Mouse (Mus musculus) frontal cortex, postnatal 36 days (tissue): ENCODE results near the gene Cep162.

Experiments used
- DNase-seq, 2 experiments: peaks; one replicate each; pipeline ENCODE4 v3.0.0; 2022; ENCODE audit warnings: low spot score in 2 of 2

The Cep162 gene

DNA sequence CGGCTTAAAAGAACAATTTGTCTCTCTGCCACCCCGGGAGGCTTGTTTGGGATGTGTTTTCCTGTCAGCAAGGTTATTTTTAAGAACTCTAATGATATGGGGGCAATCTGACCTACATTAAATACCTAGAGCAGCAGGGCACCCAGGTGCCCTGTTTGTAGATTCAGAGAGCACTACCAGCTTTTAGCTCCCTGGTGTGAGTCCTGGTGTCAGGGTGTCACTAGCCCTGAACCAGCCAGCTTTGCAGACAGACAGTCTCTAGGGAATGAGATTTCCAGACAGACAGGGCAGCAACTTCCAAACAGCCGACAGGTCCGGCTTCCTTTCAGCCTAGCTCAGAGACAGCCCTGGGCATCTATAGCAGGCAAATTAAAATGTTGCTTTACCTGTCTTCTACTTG lies 92.8 kb downstream of the Cep162 start:
- DNase-seq = no peak

DNA sequence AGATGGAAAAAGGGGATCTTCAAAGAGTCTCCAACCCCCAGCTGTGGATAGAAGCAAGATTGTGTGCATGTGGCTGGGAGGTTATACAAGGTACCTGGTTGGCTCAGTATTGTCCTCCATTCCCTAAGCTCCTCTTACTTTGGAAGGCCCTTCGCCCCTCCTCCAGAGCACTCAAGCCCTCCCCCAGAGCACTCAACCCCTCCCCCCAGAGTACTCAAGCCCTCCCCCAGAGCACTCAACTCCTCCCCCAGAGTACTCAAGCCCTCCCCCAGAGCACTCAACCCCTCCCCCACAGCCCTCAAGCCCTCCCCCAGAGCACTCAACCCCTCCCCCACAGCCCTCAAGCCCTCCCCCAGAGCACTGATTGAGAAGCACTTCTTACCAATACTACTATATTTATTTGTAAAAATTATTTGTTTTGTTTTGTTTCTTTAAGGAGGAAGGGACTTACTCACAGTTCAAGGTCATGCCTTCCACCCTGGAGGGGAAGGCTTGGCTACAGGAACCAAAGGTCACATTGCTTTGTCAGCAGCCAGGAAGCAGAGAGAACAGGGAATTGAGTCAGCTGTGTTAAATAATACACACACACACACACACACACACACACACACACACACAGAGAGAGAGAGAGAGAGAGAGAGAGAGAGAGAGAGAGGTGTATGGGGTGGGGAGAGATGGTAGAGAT lies 102.6 kb downstream of the Cep162 start:
- no peak for DNase-seq

DNA sequence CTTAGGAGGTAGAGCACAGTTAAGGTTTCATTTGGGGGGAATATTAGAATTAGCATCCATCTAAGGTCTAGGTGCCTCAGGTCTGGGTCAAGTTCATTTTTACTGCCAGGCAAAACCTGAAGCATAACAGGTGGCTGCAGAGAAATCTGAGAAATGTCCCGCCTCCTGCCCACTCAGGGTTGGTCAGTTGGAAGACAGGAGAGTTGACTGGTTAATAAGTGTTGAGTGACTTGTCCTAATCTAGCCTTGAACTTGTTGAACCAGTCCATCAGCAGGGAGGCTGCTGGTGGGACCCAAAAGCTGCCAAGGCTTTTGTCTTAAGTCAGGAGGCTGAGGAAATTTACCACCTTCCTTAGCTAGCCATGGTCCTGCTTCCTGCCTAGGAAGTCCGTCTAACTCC lies 107.4 kb downstream of the Cep162 start:
- no peak for DNase-seq

DNA sequence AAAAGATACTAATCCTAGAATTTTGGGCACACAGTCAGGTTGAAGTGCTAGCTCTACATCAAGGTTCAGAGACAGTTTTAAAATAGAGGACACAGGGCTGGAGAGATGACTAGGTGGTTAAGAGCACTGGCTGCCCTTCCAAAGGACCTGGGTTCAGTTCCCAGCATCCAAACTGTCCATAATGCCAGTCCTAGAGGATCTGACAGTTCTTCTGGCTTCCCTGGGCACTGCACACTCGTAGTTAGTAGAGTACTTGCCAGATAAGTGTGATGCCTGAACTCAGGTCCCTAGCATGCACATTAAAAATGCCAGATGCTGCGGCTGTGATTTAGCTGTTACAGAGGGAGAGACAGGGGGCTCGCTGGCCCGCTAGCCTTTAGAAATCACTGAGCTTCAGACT lies 108.9 kb downstream of the Cep162 start:
- DNase-seq = no peak

DNA sequence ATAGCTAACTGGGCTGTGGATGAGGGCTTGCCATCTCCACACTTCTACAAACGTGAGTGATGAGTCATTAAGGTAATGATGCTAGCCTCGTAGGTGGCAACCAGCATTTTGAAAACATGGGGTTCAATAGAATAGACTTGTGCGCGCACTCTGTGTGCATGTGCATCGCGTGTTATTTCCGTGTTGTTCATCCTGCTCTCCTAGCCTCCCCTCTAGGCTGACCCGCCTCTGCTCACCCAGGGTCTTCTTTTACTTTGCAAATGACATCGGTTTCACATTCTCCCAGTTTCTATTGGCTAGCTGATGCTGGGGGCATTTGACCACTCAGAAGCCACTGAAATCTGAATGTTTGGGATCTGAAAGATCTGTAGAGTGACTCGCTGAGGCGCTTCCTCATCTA lies 109.7 kb downstream of the Cep162 start:
- no peak for DNase-seq

DNA sequence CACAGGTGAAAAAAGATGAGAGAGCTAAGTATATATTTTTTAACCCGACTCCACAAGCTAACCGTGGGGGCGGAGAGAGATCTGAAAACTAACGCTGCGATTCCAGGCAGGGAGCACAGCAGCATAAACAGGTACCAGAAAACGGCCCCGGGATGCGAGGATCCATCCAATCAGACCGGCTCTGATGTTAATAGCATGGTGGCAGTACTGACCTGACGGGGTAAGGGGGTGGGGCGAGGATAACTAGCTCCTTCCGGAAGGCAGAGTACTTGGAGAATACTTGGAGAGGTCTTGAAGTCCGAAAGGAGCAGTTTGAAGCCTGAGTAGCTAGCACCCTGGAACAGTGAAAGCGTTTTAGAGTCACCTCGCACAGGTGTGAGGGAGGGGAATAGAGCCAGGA lies 110.2 kb downstream of the Cep162 start:
- no peak for DNase-seq

DNA sequence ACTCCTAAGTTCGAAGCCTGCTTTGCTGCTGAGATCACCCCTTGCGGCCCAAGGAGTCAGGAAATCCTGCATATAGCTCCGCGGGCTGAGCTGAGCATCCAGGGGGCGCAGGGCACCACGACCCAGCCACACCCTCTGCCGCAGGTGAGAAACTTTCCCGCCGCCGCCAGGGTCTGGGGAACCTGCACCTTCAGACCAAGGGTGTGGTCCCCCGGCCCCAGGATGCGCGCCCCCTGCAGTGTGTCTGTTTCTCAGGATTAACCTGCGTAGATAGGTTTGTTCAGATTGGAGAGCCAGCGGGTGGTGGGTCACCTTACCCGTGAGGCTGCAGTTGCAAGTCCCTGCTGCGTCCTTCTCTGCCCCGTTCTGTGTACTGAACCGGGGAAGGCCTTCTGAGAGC lies 110.8 kb downstream of the Cep162 start:
- DNase-seq = no peak

DNA sequence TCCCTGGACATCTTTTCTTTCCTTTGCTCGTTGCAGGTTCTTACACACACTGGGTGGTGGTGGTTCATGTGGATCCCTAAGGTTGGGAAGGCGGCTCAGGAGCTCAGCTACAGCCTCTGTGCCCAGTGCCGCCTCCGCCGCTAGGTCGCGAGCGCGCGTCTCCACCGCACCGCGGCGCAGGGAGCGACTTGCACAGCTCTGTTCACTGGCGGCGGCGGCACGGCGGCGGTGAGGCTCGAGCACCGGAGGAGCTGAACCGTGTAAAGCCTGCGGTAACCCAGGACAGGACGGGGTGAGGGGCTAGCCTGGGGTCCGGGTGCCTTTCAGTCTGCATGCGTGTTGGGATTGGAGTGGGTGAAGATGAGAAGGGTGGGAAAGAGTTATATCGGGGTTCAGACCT lies 111.2 kb downstream of the Cep162 start, which contains the start of gene Mrap2:
Mrap2 (plus strand) TSS at position 201 of the 400 bp plus-strand sequence.
- DNase-seq = peak; percentile 70 to 73

DNA sequence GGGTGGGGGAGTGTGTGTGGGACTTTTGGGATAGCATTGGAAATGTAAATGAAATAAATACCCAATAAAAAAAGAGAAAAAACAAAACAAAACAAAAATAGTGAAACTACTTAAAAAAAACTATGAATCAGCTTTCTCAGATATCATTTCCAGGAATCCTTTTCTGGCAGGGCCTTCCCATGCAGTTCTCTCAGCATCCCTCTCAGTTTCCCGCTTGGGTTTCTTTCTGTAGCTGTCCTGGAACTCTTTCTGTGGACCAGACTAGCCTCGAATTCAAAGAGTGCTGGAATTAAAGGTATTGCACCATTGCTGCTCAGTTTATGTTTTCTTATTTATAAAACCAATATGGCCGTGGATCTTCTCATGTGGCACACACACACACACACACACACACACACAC lies 112.3 kb downstream of the Cep162 start:
- DNase-seq = no peak
